25 mouse cellular contexts compared by ENCODE assay signal in genomic region chr2:150020706-150021105, GRCm38 (mm10).
"Had no signal": no experiment of that assay in that cellular context is flagged by ENCODE, and none has a peak within 500 bp of the region (broad histone marks: within the 10 kb centered on the region; RNA-seq: fewer than 3 reads in every experiment).

No protein-coding gene starts in this region.

- H3K36me3 ChIP-seq: heart, embryonic 10.5 days; heart, embryonic 12.5 days; hindbrain, embryonic 10.5 days; hindbrain, embryonic 12.5 days; hindbrain, embryonic 15.5 days; limb, embryonic 13.5 days; limb, embryonic 15.5 days; liver, embryonic 12.5 days had no signal

- H3K4me3 ChIP-seq: gastrocnemius, adult 2 months; heart, embryonic 10.5 days; heart, embryonic 12.5 days; hindbrain, embryonic 10.5 days; hindbrain, embryonic 12.5 days; hindbrain, embryonic 15.5 days; layer of hippocampus, adult 2 months; limb, embryonic 13.5 days; limb, embryonic 15.5 days; liver, embryonic 12.5 days had no signal

- ATAC-seq: hindbrain, postnatal 0 days; intestine, embryonic 16.5 days; liver, embryonic 12.5 days had no signal

- H3K4me1 ChIP-seq: heart, embryonic 10.5 days; heart, embryonic 12.5 days; limb, embryonic 15.5 days; liver, embryonic 12.5 days had no signal

- DNase-seq: gastrocnemius, adult 2 months; gastrocnemius, postnatal 10 days; gastrocnemius, postnatal 25 days; heart, adult 18-20 months; heart, postnatal 10 days; heart, postnatal 4 days; kidney, adult 11 months; kidney, adult 2 months; kidney, postnatal 10 days; kidney, postnatal 25 days; kidney, postnatal 4 days; layer of hippocampus, postnatal 36 days; left cerebral cortex, postnatal 4 days had no signal

- H3K9me3 ChIP-seq: heart, embryonic 10.5 days; heart, embryonic 12.5 days; hindbrain, embryonic 10.5 days; hindbrain, embryonic 12.5 days; hindbrain, embryonic 15.5 days; limb, embryonic 13.5 days; limb, embryonic 15.5 days; liver, embryonic 12.5 days had no signal

- H3K27me3 ChIP-seq: heart, embryonic 12.5 days; hindbrain, embryonic 12.5 days; hindbrain, embryonic 15.5 days; limb, embryonic 13.5 days; limb, embryonic 15.5 days; liver, embryonic 12.5 days had no signal

- H3K4me2 ChIP-seq: heart, embryonic 12.5 days; hindbrain, embryonic 12.5 days; hindbrain, embryonic 15.5 days; limb, embryonic 13.5 days; limb, embryonic 15.5 days; liver, embryonic 12.5 days had no signal

- H3K27ac ChIP-seq: gastrocnemius, adult 2 months; heart, embryonic 10.5 days; hindbrain, embryonic 10.5 days; hindbrain, embryonic 12.5 days; hindbrain, embryonic 15.5 days; hindbrain, postnatal 0 days; layer of hippocampus, adult 2 months; limb, embryonic 13.5 days; limb, embryonic 15.5 days; liver, embryonic 12.5 days; liver, embryonic 14.5 days had no signal

- H3K9ac ChIP-seq: heart, embryonic 12.5 days; hindbrain, embryonic 12.5 days; hindbrain, embryonic 15.5 days; limb, embryonic 13.5 days; limb, embryonic 15.5 days; liver, embryonic 12.5 days; liver, embryonic 14.5 days had no signal
